Mouse (Mus musculus): ENCODE results near the gene Lbx1. TPM values are rescaled to one million over a fixed set of nuclear protein-coding genes. Genes with fewer than 3 reads are reported as not detected.
A peak's percentile ranks its signal among the peaks of the same experiment; 100 is the strongest.

Lbx1 gene
- polyA plus RNA-seq, 1 experiment from 2014 or later: 16.9 TPM

GRCm38 (mm10) chr19:45207662-45208437, 27.8 kb downstream of the Lbx1 start:
- no peaks in the 10 kb centered on the region for H3K9me3 ChIP-seq (replicated peaks)
- H3K4me2 ChIP-seq: peak overlapping the region; percentile 31
- no peak overlapping the region for H3K4me3 ChIP-seq (replicated peaks)
- H3K9ac ChIP-seq (replicated peaks): no peak overlapping the region
- H3K4me1 ChIP-seq: no peaks in the 10 kb centered on the region
- ATAC-seq (ENCODE audit: low FRiP score): no peak
- WGBS: 40% methylated on average over 19 of the region's 19 CpGs
- no peaks in the 10 kb centered on the region for H3K36me3 ChIP-seq
- no peak overlapping the region for H3K27ac ChIP-seq (replicated peaks)
- peaks cover 24% of the 10 kb centered on the region for H3K27me3 ChIP-seq (replicated peaks)

- H3K9me3 ChIP-seq (replicated peaks): no peaks in the 10 kb centered on the region
- H3K27me3 ChIP-seq (replicated peaks): peaks cover 24% of the 10 kb centered on the region
- WGBS: 95% methylated on average over 15 of the region's 15 CpGs
- ATAC-seq (ENCODE audit: low FRiP score): no peak
- H3K36me3 ChIP-seq: no peaks in the 10 kb centered on the region
- H3K27ac ChIP-seq (replicated peaks): no peak overlapping the region
- no peak overlapping the region for H3K4me2 ChIP-seq
- no peak overlapping the region for H3K4me3 ChIP-seq (replicated peaks)
- H3K4me1 ChIP-seq: no peaks in the 10 kb centered on the region
- no peak overlapping the region for H3K9ac ChIP-seq (replicated peaks)
Measured at GRCm38 (mm10) chr19:45207153-45207552, 28.5 kb downstream of the Lbx1 start.

DNA sequence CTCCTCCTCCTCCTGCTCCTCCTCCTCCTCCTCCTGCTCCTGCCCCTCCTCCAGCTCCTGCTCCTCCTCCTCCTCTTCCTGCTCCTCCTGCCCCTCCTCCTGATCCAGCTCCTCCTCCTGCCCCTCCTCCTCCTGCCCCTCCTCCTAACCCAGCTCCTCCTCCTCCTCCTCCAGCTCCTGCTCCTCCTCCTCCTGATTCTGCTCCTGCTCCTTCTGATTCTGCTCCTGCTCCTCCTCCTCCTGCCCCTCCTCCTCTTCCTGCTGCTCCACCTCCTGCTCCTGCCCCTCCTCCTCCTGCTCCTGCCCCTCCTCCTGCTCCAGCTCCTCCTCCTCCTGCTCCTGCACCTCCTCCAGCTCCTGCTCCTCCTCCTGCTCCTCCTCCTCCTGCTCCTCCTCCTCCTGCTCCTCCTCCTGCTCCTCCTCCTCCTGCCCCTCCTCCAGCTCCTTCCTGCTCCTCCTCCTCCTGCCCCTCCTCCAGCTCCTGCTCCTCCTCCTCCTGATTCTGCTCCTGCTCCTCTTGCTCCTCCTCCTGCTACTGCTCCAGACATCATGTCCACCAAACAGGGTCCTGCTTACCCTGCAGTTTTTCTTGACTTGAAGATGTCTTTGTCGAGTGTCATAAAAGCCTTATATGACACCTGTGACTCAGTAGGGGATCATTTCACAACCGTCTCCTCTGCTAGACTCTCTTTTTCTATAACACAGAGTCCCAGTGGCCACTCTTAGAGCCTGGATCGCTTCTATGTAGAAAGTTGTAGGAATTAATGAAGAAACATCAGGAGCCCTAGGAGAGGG, 30.1 kb downstream of the Lbx1 start:
- H3K27me3 ChIP-seq (replicated peaks): peaks cover 24% of the 10 kb centered on the region
- ATAC-seq (ENCODE audit: low FRiP score): no peak
- H3K4me2 ChIP-seq: no peak overlapping the region
- WGBS: 72% methylated on average over 3 of the region's 3 CpGs
- H3K9me3 ChIP-seq (replicated peaks): no peaks in the 10 kb centered on the region
- H3K4me3 ChIP-seq (replicated peaks): no peak overlapping the region
- H3K27ac ChIP-seq (replicated peaks): no peak overlapping the region
- no peaks in the 10 kb centered on the region for H3K36me3 ChIP-seq
- H3K4me1 ChIP-seq: no peaks in the 10 kb centered on the region
- H3K9ac ChIP-seq (replicated peaks): no peak overlapping the region

DNA sequence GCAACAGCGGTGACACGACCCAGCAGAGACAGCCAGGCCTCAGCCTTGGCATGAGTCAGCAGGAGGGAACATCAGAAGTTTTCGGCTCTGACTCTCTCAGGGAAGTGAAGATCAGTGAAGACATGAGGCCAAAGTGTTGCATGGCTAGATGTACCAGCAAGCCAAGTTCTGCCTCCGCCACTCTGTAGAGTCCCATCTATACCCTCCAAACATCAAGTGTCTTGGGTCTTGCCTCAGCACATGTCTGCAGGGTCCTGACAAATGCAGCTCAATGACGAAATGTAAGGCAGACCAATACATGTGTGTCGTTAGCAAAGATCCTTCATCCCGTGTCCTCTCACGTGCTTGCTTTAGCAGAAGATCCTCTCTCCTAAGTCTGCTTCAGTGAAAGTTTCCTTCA, 38.6 kb downstream of the Lbx1 start:
- H3K4me2 ChIP-seq: no peak overlapping the region
- H3K9ac ChIP-seq (replicated peaks): no peak overlapping the region
- H3K27me3 ChIP-seq (replicated peaks): 0 out of 2 replicates have a peak, but pooled peaks cover 2% of the 10 kb centered on the region
- H3K36me3 ChIP-seq: no peaks in the 10 kb centered on the region
- H3K9me3 ChIP-seq (replicated peaks): no peaks in the 10 kb centered on the region
- H3K27ac ChIP-seq (replicated peaks): no peak overlapping the region
- ATAC-seq (ENCODE audit: low FRiP score): no peak
- 92% methylated on average over 8 of the region's 8 CpGs for WGBS
- no peak overlapping the region for H3K4me3 ChIP-seq (replicated peaks)
- H3K4me1 ChIP-seq: no peaks in the 10 kb centered on the region

GRCm38 (mm10) chr19:45194651-45195050, 41.0 kb downstream of the Lbx1 start:
- Histone ChIP-seq H3K4me1 (no peaks in the 10 kb centered on the region), H3K27ac (replicated peaks) (no peak overlapping the region), H3K4me2 (no peak overlapping the region), H3K36me3 (no peaks in the 10 kb centered on the region), H3K27me3 (replicated peaks) (no peaks in the 10 kb centered on the region), H3K4me3 (replicated peaks) (no peak overlapping the region), H3K9ac (replicated peaks) (no peak overlapping the region), H3K9me3 (replicated peaks) (no peaks in the 10 kb centered on the region)
- no peak for ATAC-seq (ENCODE audit: low FRiP score)
- WGBS: 47% methylated on average over 4 of the region's 4 CpGs

Other genes with a start within 250 kb of the Lbx1 start
- gene Sema4g, start 246.7 kb downstream of the Lbx1 start, polyA plus RNA-seq (2015; fragmentation: Nextera tagmentation; extraction: Ambion mirVana): 17.4 and 19.4 TPM in 2 replicates
- gene Twnk, start 230.1 kb downstream of the Lbx1 start, polyA plus RNA-seq (2015; fragmentation: Nextera tagmentation; extraction: Ambion mirVana): 12.9 and 15.8 TPM in 2 replicates
- 89.1 and 96.2 TPM in 2 replicates for gene Mrpl43, start 229.4 kb downstream of the Lbx1 start, polyA plus RNA-seq (2015; fragmentation: Nextera tagmentation; extraction: Ambion mirVana)
- 23.4 and 28.2 TPM in 2 replicates for gene Lzts2, start 221.4 kb downstream of the Lbx1 start, polyA plus RNA-seq (2015; fragmentation: Nextera tagmentation; extraction: Ambion mirVana)
- gene Pdzd7, start 190.1 kb downstream of the Lbx1 start, polyA plus RNA-seq (2015; fragmentation: Nextera tagmentation; extraction: Ambion mirVana): 1.5 and 2.6 TPM in 2 replicates
- gene Sfxn3, start 188.3 kb downstream of the Lbx1 start, polyA plus RNA-seq (2015; fragmentation: Nextera tagmentation; extraction: Ambion mirVana): 68.6 and 75.8 TPM in 2 replicates
- 3.0 and 5.3 TPM in 2 replicates for gene Kazald1, start 160.6 kb downstream of the Lbx1 start, polyA plus RNA-seq (2015; fragmentation: Nextera tagmentation; extraction: Ambion mirVana)
- gene Tlx1, start 85.1 kb downstream of the Lbx1 start, polyA plus RNA-seq (2015; fragmentation: Nextera tagmentation; extraction: Ambion mirVana): 0.14 and 0.26 TPM in 2 replicates
- 64.8 and 68.2 TPM in 2 replicates for gene Btrc, start 127.9 kb upstream of the Lbx1 start, polyA plus RNA-seq (2015; fragmentation: Nextera tagmentation; extraction: Ambion mirVana)